Mouse (Mus musculus) spleen, postnatal 10 days (tissue): ENCODE measurements at regions not wholly inside any gene's neighbourhood (a gene's known extent, or its start where the extent isn't known, plus 50 kb on each side); places are given as distances from the start of the nearest gene placed in this dataset.
"Not testable (repeated sequence)": the region's sequence is repeated elsewhere in the genome, so short reads cannot be mapped to it uniquely, and the experiment has no call there.

ENCODE experiments used
- DNase-seq, 2 experiments: peaks; one replicate each; pipeline ENCODE4 v3.0.0; 2021 to 2022; ENCODE audit warnings: low spot score in 2 of 2

GRCm38 (mm10) chr9:6845281-6845680 is 339.0 kb downstream of the Dync2h1 start:
- DNase-seq: not testable (repeated sequence)

GRCm38 (mm10) chr9:6834936-6835335 is 349.3 kb downstream of the Dync2h1 start:
- DNase-seq: not testable (repeated sequence)

- no peak for DNase-seq
Observed at GRCm38 (mm10) chr9:6834470-6834869, 349.8 kb downstream of the Dync2h1 start.

GRCm38 (mm10) chr9:6832862-6833261 is 351.4 kb downstream of the Dync2h1 start:
- DNase-seq: no peak

- not testable (repeated sequence) for DNase-seq
Observed at GRCm38 (mm10) chr9:6831642-6832041, 352.6 kb downstream of the Dync2h1 start.

GRCm38 (mm10) chr9:6826581-6826980 is 357.7 kb downstream of the Dync2h1 start:
- DNase-seq: no peak

GRCm38 (mm10) chr9:6825609-6826008 is 358.6 kb downstream of the Dync2h1 start:
- DNase-seq: no peak

GRCm38 (mm10) chr9:6823946-6824345 is 360.3 kb downstream of the Dync2h1 start:
- not testable (repeated sequence) for DNase-seq

GRCm38 (mm10) chr9:6823536-6823935 is 360.7 kb downstream of the Dync2h1 start:
- DNase-seq: no peak

GRCm38 (mm10) chr9:6776671-6777070 is 407.6 kb downstream of the Dync2h1 start:
- no peak for DNase-seq

GRCm38 (mm10) chr9:6741478-6741877 is 442.8 kb downstream of the Dync2h1 start:
- no peak for DNase-seq

- no peak for DNase-seq
Observed at GRCm38 (mm10) chr9:6736411-6736810, 447.8 kb downstream of the Dync2h1 start.

GRCm38 (mm10) chr9:6726411-6726810 is 456.8 kb upstream of the Ddi1 start:
- DNase-seq: no peak

- no peak for DNase-seq
Observed at GRCm38 (mm10) chr9:6677225-6677718, 407.6 kb upstream of the Ddi1 start.

- DNase-seq: peak in 1 of 2 experiments; percentile 23
Observed at GRCm38 (mm10) chr9:6668001-6668969, 398.6 kb upstream of the Ddi1 start.

- DNase-seq: no peak
Observed at GRCm38 (mm10) chr9:6665679-6666078, 396.0 kb upstream of the Ddi1 start.

GRCm38 (mm10) chr9:6652267-6652994 is 382.8 kb upstream of the Ddi1 start:
- no peak for DNase-seq

- DNase-seq: no peak
Observed at GRCm38 (mm10) chr9:6651572-6652236, 382.1 kb upstream of the Ddi1 start.

GRCm38 (mm10) chr9:6645796-6646309 is 376.2 kb upstream of the Ddi1 start:
- no peak for DNase-seq

GRCm38 (mm10) chr9:6645321-6645720 is 375.7 kb upstream of the Ddi1 start:
- DNase-seq: no peak

GRCm38 (mm10) chr9:6617155-6617554 is 347.5 kb upstream of the Ddi1 start:
- DNase-seq: no peak

- no peak for DNase-seq
Observed at GRCm38 (mm10) chr9:6609284-6609627, 339.6 kb upstream of the Ddi1 start.
